Mouse (Mus musculus) cerebellum, adult 9-11 months (tissue): ENCODE measurements around the gene Kmt2d.
"Not testable (repeated sequence)": the region's sequence is repeated elsewhere in the genome, so short reads cannot be mapped to it uniquely, and the experiment has no call there.

Experiments used
- DNase-seq: peaks from one replicate; pipeline ENCODE4 v3.0.0; 2022

Gene Kmt2d

DNA sequence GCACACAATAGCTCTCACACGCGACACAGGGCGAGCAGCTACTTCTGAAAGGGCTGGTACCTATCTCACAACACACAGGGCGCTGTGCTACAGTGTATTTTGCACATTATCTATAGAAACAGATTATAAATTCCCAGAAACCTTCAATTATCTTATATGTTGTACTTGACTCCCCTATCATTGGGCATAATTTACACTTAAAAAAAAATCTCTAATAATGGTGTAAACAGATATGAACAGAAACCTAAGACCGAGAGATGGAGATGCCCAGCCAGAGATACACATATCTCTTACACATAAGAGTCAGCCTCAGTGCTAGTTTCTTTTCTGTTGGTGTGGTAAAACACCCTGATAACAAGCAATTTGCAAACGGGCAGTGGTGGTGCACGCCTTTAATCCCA is 43.4 kb downstream of the Kmt2d start:
- no peak for DNase-seq

- no peak for DNase-seq
Observed at GRCm38 (mm10) chr15:98823434-98823833, 47.6 kb downstream of the Kmt2d start.

GRCm38 (mm10) chr15:98822147-98822546 is 48.9 kb downstream of the Kmt2d start:
- no peak for DNase-seq

DNA sequence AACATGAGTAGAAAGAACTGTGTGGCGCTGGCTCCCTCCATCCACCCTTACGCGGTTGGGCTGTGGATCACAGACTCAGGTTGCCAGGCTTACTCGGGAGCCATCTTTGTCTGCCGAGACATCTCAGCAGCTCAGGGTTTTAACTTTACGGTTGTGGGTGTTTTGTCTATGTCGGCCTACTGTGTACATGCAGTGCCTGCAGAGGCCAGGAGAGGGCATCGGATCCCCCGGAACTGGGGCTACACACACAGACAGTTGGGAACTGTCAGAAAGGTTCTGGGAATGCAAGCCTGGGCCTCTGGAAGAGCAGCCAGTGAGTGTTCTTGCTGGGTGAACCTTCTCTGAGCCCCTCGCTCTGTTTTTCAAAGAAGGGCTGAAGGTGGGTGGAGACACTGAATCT is 49.6 kb downstream of the Kmt2d start:
- DNase-seq, result no peak

GRCm38 (mm10) chr15:98820937-98821336 is 50.1 kb downstream of the Kmt2d start:
- DNase-seq, result no peak

DNA sequence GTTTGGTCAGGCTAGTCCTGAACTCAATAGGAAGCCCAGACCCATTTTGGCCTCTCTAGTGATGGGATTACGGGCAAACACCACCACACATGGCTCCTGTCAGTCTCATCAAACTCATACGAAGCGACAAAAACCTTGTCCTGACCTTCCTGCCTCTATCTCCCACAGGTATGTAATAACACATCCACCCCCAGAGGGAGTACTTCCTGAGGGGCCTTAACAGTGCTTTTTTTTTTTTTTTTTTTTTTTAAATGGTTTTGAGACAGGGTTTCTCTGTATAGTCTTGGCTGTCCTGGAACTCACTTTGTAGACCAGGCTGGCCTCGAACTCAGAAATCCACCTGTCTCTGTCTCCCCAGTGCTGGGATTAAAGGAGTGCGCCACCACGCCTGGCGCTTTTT is 52.8 kb downstream of the Kmt2d start:
- no peak for DNase-seq

- DNase-seq, result no peak
Observed at GRCm38 (mm10) chr15:98812741-98813424, 58.1 kb downstream of the Kmt2d start.

DNA sequence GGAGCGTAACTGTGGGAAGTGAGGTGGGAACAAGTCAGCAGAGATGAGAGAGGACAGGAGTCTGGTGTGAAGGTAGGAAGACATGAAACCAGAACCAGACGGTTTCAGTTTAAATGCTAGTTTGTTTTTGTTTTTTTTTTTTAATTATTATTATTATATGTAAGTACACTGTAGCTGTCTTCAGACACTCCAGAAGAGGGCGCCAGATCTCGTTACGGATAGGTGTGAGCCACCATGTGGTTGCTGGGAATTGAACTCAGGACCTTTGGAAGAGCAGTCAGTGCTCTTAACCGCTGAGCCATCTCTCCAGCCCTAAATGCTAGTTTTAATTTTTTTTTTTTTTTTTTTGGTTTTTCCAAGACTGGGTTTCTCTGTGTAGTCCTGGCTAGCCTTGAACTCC is 60.8 kb downstream of the Kmt2d start:
- DNase-seq, result not testable (repeated sequence)

GRCm38 (mm10) chr15:98809390-98809789 is 61.6 kb downstream of the Kmt2d start, which contains the start of gene Ddn:
Gene Ddn, minus strand, starts transcription at chr15:98809490.
- no peak for DNase-seq

DNA sequence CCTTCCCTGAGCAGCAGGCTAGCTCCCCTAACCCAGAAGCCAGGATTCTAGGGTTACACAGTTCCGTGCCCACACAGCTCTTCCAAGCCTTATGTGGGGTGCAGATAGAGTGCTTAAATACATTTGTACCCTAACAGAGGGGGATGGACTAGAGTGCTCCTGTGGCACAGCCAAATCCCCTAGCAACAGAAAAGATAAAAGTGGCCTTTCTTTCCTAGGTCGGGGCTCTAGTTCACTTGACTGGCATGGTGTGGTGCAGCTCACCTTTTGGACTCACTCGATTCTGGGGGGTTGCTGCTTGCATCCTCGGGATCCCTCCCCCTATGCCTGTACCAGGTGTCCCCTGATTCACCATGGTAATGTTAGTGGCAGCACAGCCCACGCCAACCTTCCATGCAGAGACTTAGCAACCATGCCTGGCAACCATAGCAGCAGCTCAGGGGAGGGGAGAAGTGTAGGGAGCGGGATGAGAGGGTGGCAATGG is 62.3 kb downstream of the Kmt2d start:
- no peak for DNase-seq

DNA sequence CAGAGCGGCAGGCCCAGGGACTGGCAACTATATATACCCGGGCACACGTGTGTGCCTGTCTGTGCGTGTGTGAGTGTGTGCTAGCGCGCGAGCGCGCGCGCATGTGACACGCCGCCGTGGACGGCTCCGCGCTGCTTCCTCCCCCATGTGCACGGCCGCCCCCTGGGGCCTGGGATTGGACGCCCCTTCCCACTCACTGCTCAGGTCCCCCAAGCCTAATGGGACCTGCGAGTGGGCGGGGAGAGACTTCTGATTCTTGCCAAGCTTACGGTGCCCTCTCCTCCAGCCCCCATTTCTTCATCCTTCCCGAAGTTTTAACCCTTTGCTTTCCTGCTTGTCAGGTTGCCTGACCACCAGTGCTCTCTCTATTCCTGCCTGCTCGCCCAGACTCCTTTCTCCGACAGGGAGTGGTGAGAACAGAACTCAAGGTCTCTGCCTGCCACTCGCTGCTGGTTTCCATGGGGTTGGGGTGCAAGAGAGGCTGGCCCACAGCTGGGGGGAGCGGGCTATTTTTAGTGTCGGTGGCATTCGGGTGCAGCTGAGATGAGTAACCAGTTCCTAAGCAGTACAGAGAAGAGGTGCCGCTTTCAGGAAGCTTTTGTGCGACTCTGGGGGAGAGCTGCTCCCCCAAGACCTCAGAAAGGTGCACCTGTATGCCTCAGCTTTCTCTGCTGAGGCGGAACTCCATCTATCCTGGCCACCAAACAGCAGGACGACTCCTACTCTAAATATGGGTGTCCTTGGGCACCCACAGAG is 62.9 kb downstream of the Kmt2d start:
- DNase-seq, result no peak

- DNase-seq, result no peak
Observed at GRCm38 (mm10) chr15:98806809-98807770, 63.9 kb downstream of the Kmt2d start.

GRCm38 (mm10) chr15:98806071-98806808 is 64.8 kb downstream of the Kmt2d start:
- DNase-seq, result no peak

- DNase-seq, result peak; percentile 50
Observed at GRCm38 (mm10) chr15:98805324-98806040, 65.5 kb downstream of the Kmt2d start.

GRCm38 (mm10) chr15:98804054-98804453 is 67.0 kb downstream of the Kmt2d start:
- peak; percentile 81 for DNase-seq

- DNase-seq, result no peak
Observed at GRCm38 (mm10) chr15:98802926-98803325, 68.1 kb downstream of the Kmt2d start.

GRCm38 (mm10) chr15:98799396-98799795 is 71.6 kb downstream of the Kmt2d start:
- peak; percentile 61 for DNase-seq

GRCm38 (mm10) chr15:98798903-98799302 is 72.1 kb downstream of the Kmt2d start:
- DNase-seq, result no peak

DNA sequence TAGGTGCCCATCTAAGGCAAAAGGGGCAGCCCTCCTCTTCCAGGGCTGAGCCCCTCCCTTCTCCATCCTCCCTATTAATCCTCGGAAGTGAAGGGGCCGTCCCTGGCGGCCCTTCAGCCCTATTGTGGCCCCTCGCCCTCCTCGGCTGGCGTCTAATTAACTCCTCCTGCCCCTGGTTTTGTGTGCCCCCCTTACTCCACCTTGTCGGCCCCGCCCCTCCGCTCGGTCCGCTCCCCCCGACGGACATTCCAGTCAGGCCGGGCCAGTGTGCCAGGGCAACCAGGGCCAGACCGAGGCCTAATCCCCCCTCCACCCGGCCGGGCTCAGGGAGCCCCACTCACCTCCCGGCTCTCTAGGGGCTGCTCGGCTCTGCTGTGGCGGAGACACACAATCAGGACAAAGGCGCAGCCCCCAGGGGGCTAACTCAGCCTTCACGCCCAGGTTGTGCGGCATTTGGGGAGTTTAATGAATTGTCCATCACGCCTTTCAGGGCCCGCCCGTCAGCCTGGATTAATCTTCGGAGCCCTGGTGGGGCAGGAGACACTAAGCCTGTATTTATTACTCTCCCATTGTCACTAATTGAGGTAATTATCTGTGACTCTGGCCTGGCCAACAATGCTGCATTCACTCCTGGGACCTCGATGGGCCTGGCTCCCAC is 73.0 kb downstream of the Kmt2d start:
- no peak for DNase-seq

DNA sequence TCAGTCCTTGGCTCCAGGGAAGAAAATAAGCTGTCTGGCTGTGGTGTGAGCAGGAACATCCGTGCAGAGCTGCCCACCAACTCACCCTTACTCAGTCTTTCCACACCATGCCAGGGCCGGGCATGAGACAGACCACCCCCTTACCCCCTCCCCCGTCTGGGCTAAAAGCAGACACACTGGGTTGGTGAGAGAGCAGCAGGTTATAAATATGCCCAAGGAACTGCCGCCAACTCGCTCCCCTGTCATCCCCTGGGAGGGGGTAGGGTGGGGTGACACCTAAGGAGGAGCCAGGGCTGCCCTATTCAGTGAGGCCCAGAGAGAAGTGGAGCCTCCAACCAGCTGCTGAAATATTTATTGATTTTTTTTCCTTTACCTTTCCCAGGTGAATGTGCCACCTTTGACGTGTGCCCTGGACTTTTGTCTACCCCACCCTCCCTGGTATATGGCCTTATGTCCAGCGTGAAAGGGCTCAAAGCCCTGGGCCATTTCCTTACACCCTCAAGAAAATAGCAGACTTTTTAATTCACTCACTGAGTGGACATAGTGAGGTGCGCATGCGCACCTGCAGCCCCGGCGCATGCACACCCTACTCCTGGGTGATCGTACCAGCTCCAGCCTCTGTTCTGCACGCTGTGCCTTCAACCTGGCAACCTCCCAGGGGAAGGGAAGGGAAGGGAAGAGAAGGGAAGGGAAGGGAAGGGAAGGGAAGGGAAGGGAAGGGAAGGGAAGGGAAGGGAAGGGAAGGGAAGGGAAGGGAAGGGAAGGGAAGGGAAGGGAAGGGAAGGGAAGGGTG is 74.0 kb downstream of the Kmt2d start:
- DNase-seq, result no peak
